Mouse (Mus musculus) stomach, embryonic 16.5 days (tissue): ENCODE results near the gene Olfr1231. TPM values are rescaled to one million over a fixed set of nuclear protein-coding genes. Genes with fewer than 3 reads are reported as not detected.

Source experiments
- ATAC-seq: fragments of 200-750 bp; cut with Nextera tagmentation; 2 replicates; pipeline ENCODE4 v1.8.0; 2017; ENCODE audit warnings: moderate number of reproducible peaks, moderate TSS enrichment; ENCODE audit not compliant: insufficient read depth, low FRiP score
- H3K27ac ChIP-seq: fragments of 300-500 bp; sonication (generic); 2 replicates; pipeline ENCODE4 v1.5.1; 2014; ENCODE audit warnings: low read length
- H3K27me3 ChIP-seq: fragments of 300-500 bp; sonication (generic); 2 replicates; pipeline ENCODE4 v1.6.1; 2014; ENCODE audit warnings: low read length, control low read depth, mixed read lengths; ENCODE audit not compliant: control insufficient read depth, insufficient read depth
- H3K36me3 ChIP-seq: fragments of 300-500 bp; sonication (generic); 2 replicates; pipeline ENCODE4 v1.6.1; 2014; ENCODE audit warnings: low read length; ENCODE audit not compliant: control insufficient read depth, insufficient read depth
- H3K4me1 ChIP-seq: fragments of 300-500 bp; sonication (generic); 2 replicates; pipeline ENCODE4 v1.6.1; 2014; ENCODE audit warnings: low read length, control low read depth, mixed read lengths; ENCODE audit not compliant: control insufficient read depth, insufficient read depth
- H3K4me2 ChIP-seq: fragments of 300-500 bp; sonication (generic); 2 replicates; pipeline ENCODE4 v1.6.1; 2014; ENCODE audit warnings: low read depth, low read length, mixed read lengths
- H3K4me3 ChIP-seq: fragments of 300-500 bp; sonication (generic); replicated peaks from 2 replicates; pipeline ENCODE4 v1.5.1; 2014; ENCODE audit warnings: mild to moderate bottlenecking, low read length
- H3K9ac ChIP-seq: fragments of 300-500 bp; sonication (generic); 2 replicates; pipeline ENCODE4 v1.6.1; 2014; ENCODE audit warnings: low read length
- H3K9me3 ChIP-seq: fragments of 300-500 bp; sonication (generic); replicated peaks from 2 replicates; pipeline ENCODE4 v1.6.1; 2016; ENCODE audit warnings: low read length, control low read depth; ENCODE audit not compliant: control insufficient read depth
- WGBS: fragments of 180-500 bp; shearing (Covaris S2); extraction: QIAGEN DNeasy Blood & Tissue Kit; methylation state at CpG from one replicate; pipeline ENCODE4 v1.1.7; 2014; 5-methylcytosine and 5-hydroxymethylcytosine counted together
- polyA plus RNA-seq: library from polyadenylated mRNA; unstranded; fragments of >200 nt; fragmentation: Nextera tagmentation; extraction: Ambion mirVana; gene quantifications from 2 replicates; pipeline ENCODE4 v1.2.1, GENCODE M21; 2015

Olfr1231 gene
- polyA plus RNA-seq, result not detected in 2 replicates

DNA sequence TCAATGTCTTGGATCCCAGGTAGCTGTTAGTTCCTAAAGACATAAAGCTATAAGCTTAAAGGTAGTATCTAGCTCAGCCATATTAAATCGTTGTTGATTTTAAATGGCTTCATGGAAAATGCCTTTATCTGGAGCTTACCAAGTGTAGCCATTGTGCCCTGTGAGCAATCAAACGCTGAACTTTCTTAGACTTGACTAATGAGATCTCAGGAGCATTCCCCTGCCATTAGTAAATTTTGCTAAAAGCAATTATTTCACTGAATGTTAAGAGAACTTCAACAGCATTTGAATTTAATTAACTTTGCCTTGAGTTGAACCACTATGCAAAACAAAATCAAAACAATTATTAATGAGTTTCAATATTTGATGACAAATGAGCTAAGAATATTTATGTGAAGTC is at the start of gene Olfr1231:
Gene Olfr1231, minus strand, starts transcription at position 101 of the 400 bp plus-strand sequence.
- H3K4me2 ChIP-seq, result no peak within 1 kb of the TSS
- WGBS, result 70% methylated on average over 2 of the region's 2 CpGs
- H3K4me1 ChIP-seq, result no peaks in the 10 kb centered on the region
- H3K36me3 ChIP-seq, result no peaks in the 10 kb centered on the region
- H3K4me3 ChIP-seq, result no peak within 1 kb of the TSS
- no peak within 1 kb of the TSS for H3K27ac ChIP-seq
- no peak for ATAC-seq
- no peak within 1 kb of the TSS for H3K9ac ChIP-seq
- H3K9me3 ChIP-seq, result no peaks in the 10 kb centered on the region
- H3K27me3 ChIP-seq, result no peaks in the 10 kb centered on the region

DNA sequence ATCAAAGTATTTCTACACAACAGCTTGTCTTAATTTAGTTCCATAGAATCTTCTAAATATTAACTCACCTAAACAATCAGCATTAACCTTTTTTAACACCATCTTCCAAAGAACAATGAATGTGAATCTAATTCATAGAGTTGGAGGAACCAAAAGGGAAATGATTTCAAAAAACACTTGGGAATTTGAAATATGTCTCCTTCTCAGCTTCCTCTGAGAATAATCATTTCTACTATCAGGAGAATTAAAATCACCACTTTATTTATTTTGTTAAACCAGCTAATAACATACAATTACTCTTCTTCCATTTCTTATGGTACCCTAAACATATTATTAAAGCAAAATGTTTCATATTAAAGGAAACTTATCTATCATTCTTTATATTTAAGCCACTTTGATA is 35.4 kb upstream of the Olfr1231 start, which contains the start of gene Olfr1233:
Gene Olfr1233, minus strand, starts transcription at position 101 of the 400 bp plus-strand sequence.
- Histone ChIP-seq H3K4me2 (no peak within 1 kb of the TSS), H3K9me3 (no peaks in the 10 kb centered on the region)

DNA sequence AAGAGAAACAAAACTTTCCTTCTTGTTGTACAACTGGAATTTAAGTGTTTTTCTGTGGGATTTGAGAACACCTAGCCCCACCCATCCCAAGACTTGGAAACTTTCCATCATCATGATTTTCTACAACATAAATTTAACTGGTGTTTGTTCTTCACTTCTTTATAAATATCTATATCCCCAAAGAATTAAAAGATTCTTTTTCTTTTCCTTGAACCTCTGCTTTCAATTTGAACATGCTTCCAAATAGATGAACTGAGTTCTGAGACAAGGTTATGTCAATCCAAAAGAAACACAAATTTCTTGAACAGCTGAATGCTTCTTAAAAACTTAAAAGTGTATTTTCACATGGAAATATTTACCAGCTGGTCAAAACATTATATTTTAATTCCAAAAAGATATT is 22.7 kb upstream of the Olfr1231 start, which contains the start of gene Olfr1232:
Gene Olfr1232, minus strand, starts transcription at position 101 of the 400 bp plus-strand sequence.
- Histone ChIP-seq H3K9me3 (no peaks in the 10 kb centered on the region), H3K36me3 (no peaks in the 10 kb centered on the region), H3K4me1 (no peaks in the 10 kb centered on the region), H3K9ac (no peak within 1 kb of the TSS), H3K4me3 (no peak within 1 kb of the TSS), H3K27ac (no peak within 1 kb of the TSS), H3K4me2 (no peak within 1 kb of the TSS), H3K27me3 (no peaks in the 10 kb centered on the region)
- no peak for ATAC-seq

More for the DNA sequence above, 35.4 kb upstream of the Olfr1231 start, which contains the start of gene Olfr1233:
- Histone ChIP-seq H3K4me1 (no peaks in the 10 kb centered on the region), H3K4me3 (no peak within 1 kb of the TSS), H3K27me3 (no peaks in the 10 kb centered on the region), H3K36me3 (no peaks in the 10 kb centered on the region), H3K27ac (no peak within 1 kb of the TSS), H3K9ac (no peak within 1 kb of the TSS)
- no peak for ATAC-seq

DNA sequence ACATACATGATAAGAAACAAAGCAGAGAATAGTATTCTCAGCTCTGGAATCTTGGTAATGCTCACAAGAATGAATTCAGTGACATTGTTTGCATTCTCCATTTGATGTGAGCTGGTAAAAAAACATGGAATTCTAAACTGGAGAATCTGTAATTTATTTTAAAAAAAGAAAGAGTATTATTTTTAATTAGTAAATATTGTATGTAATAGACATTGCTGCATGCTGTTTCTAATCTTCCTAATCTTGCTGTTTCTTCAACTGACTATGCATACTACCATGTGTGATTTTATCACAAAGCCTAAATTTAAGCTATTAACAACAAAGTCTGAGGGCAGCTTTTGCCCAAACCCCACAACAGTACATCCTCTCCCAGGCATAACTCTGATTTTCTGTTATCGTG is 9.7 kb downstream of the Olfr1231 start, which contains the start of gene Olfr1230:
Gene Olfr1230, minus strand, starts transcription at position 101 of the 400 bp plus-strand sequence.
- Histone ChIP-seq H3K4me3 (no peak within 1 kb of the TSS), H3K36me3 (no peaks in the 10 kb centered on the region), H3K9me3 (no peaks in the 10 kb centered on the region), H3K27me3 (no peaks in the 10 kb centered on the region), H3K4me2 (no peak within 1 kb of the TSS), H3K4me1 (no peaks in the 10 kb centered on the region), H3K27ac (no peak within 1 kb of the TSS), H3K9ac (no peak within 1 kb of the TSS)
- no peak for ATAC-seq
- WGBS, result 80% methylated on average over 1 of the region's 1 CpGs

DNA sequence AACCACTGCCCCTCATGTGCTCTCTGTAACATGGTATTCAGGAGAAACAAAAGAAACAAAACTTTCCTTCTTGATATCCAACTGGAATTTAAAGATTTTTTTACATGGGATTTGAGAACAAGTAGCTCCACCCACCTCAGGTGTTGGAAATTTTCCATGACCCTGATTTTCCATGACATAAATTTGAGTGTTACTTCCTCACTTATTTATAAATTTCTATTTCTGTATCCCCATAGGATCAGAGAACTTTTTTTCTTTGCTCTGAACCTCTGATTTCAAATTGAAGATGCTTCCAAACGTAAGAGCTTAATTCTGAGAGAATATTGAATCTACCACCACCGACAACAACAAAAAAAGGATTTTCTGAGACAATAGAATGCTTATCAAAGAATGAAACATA is 19.0 kb downstream of the Olfr1231 start, which contains the start of gene Olfr1229:
Gene Olfr1229, minus strand, starts transcription at position 101 of the 400 bp plus-strand sequence.
- 73% methylated on average over 2 of the region's 2 CpGs for WGBS
- Histone ChIP-seq H3K36me3 (no peaks in the 10 kb centered on the region), H3K4me2 (no peak within 1 kb of the TSS), H3K4me1 (no peaks in the 10 kb centered on the region), H3K27me3 (no peaks in the 10 kb centered on the region), H3K9me3 (no peaks in the 10 kb centered on the region), H3K4me3 (no peak within 1 kb of the TSS), H3K9ac (no peak within 1 kb of the TSS), H3K27ac (no peak within 1 kb of the TSS)
- no peak for ATAC-seq

DNA sequence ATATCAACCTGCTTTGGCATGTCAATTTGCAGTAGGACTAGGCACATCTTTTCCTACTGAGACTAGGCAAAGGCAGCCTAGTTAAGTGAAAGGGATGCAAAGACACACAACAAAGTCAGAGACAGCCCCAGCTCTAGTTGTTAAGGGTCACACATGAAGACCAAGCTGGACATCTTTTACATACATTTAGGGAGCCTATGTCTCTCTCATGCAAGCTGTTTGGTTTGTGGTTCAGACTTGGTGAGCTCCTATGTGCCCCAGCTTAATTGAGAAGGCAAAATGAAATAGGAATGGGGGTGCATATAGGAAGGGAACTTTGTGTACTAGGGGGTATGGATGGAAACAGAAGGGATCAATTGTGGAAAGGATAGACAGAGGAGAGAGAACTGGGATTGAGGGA is 52.9 kb downstream of the Olfr1231 start, which contains the start of gene Olfr1228:
Gene Olfr1228, minus strand, starts transcription at position 101 of the 400 bp plus-strand sequence.
- ATAC-seq, result no peak
- Histone ChIP-seq H3K4me2 (no peak within 1 kb of the TSS), H3K27me3 (no peaks in the 10 kb centered on the region), H3K27ac (no peak within 1 kb of the TSS), H3K36me3 (no peaks in the 10 kb centered on the region), H3K9me3 (no peaks in the 10 kb centered on the region), H3K9ac (no peak within 1 kb of the TSS), H3K4me1 (no peaks in the 10 kb centered on the region), H3K4me3 (no peak within 1 kb of the TSS)

Other genes starting within 250 kb of the Olfr1231 start
- not detected in 2 replicates for gene Olfr1218, start 245.9 kb downstream of the Olfr1231 start, polyA plus RNA-seq
- not detected in 2 replicates for gene Olfr1219, start 223.6 kb downstream of the Olfr1231 start, polyA plus RNA-seq
- not detected in 2 replicates for gene Olfr1220, start 200.2 kb downstream of the Olfr1231 start, polyA plus RNA-seq
- gene Olfr1221, start 189.8 kb downstream of the Olfr1231 start, polyA plus RNA-seq, result not detected in 2 replicates
- gene Olfr1222, start 174.0 kb downstream of the Olfr1231 start, polyA plus RNA-seq, result not detected in 2 replicates
- not detected in 2 replicates for gene Olfr1223, start 155.5 kb downstream of the Olfr1231 start, polyA plus RNA-seq
- not detected in 2 replicates for gene Olfr1224-ps1, start 143.0 kb downstream of the Olfr1231 start, polyA plus RNA-seq
- not detected in 2 replicates for gene Olfr1225, start 132.4 kb downstream of the Olfr1231 start, polyA plus RNA-seq
- gene Olfr1226, start 107.0 kb downstream of the Olfr1231 start, polyA plus RNA-seq, result not detected in 2 replicates
- gene Olfr1228, start 53.0 kb downstream of the Olfr1231 start, polyA plus RNA-seq, result not detected in 2 replicates
- not detected in 2 replicates for gene Olfr1229, start 19.1 kb downstream of the Olfr1231 start, polyA plus RNA-seq
- not detected in 2 replicates for gene Olfr1230, start 9.8 kb downstream of the Olfr1231 start, polyA plus RNA-seq
- gene Olfr1232, start 22.6 kb upstream of the Olfr1231 start, polyA plus RNA-seq, result not detected in 2 replicates
- not detected in 2 replicates for gene Olfr1233, start 35.3 kb upstream of the Olfr1231 start, polyA plus RNA-seq
- not detected in 2 replicates for gene Olfr1234, start 57.8 kb upstream of the Olfr1231 start, polyA plus RNA-seq
- gene Olfr1238, start 102.6 kb upstream of the Olfr1231 start, polyA plus RNA-seq, result not detected in 2 replicates
- gene Olfr1239, start 113.3 kb upstream of the Olfr1231 start, polyA plus RNA-seq, result not detected in 2 replicates
- gene Olfr1240, start 135.9 kb upstream of the Olfr1231 start, polyA plus RNA-seq, result not detected in 2 replicates
- not detected in 2 replicates for gene Olfr1241, start 180.1 kb upstream of the Olfr1231 start, polyA plus RNA-seq
- not detected in 2 replicates for gene Olfr1242, start 191.3 kb upstream of the Olfr1231 start, polyA plus RNA-seq
- gene Olfr1243, start 224.4 kb upstream of the Olfr1231 start, polyA plus RNA-seq, result not detected in 2 replicates